Mouse (Mus musculus): Measurements from ENCODE around the gene Adam1a. TPM values are rescaled to one million over a fixed set of nuclear protein-coding genes. Genes with fewer than 3 reads are reported as not detected.

Gene Adam1a
- polyA plus RNA-seq (2017; shearing (Covaris generic)) = 0.30 TPM

GRCm38 (mm10) chr5:121544910-121545792 is at the start of gene Adam1a, which contains the start of gene Gm42878:
Adam1a (minus strand) TSS chr5:121545482.
Gm42878 (minus strand) TSS chr5:121545482.

DNA sequence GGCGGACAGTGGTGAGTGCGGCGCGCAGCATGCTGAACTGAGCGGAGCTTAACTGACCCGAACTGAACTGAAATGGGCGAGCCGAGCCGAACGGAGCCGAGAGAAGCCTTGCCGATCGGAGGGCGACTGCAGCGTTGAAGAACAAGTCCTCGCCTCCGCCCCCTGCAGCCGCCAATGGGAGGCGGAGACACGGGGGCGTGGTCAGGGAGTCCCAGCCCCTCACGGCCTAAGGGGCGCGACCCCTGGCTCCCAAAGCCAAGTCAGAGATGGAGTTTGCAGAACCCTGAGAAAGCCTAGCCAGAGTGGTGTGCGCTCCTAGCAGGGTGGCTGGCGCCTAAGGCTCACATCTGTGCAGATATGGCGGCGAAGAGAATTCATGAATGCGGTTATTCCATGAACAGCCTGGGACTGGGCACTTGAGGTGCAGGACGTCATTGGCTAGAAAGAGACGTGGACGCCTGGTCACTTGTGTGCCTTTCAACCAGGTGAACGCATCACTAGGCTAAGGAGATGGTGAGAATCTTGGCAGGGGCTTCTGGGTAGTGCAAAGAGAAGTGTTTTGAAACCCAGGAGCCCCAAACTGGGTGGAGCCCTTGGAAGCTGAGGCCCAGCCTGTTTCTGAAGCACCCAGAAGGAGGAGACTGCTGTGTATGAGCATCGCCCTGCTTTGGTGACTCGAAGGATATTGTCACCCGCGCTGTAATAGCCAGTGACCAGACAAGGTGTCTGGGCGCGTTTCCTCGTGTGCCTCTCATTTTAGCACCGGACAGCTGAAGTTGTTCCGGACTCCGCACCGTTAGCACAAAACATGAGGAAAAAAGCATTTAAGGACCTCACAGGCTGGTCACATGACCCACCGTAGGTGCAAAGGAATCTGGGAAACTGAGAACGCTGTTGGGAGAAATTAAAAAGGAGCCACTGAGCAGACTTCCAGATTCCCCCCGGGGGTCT is 48.4 kb upstream of the Adam1a start, which contains the start of gene Aldh2:
Gene Aldh2, minus strand, starts transcription at position 374 of the 951 bp plus-strand sequence.

DNA sequence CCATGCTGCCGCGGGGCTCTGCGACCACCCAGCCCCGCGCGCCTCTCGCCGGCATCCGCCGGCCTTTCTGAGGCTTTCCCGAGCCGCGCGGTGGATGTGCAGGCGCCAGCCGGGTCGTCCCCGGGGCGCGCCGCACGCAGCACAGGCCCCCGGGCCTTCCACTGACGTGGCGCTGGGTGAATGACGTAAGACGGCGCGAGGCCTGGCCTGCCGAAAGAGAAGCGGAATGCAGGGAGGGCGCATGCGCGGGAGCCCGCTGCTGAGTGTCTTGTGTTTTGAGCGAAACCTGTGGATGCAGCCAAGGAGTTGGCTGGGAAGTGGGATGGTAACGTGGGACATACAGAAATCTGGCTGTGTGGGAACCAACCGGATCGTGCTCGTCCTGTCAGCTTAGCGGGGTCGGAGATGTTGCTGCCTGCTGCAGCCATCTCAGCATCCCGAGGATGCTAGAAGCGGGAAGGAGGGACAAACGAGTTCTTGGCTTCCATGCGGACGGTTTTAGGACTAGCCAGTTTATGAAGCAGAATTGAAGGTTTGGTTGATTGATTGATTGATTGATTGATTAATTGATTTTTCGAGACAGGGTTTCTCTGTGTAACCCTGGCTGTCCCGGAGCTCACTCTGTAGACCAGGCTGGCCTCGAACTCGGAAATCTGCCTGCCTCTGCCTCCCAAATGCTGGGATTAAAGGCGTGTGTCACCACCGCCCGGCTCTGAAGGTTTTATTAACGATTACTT is 679 bp upstream of the Adam1a start, which contains the start of gene Mapkapk5:
Gene Mapkapk5, minus strand, starts transcription at position 113 of the 737 bp plus-strand sequence.

GRCm38 (mm10) chr5:121503231-121503630 is 42.1 kb downstream of the Adam1a start, which contains the start of gene Adam1b:
Adam1b (minus strand) TSS chr5:121503435.

Other genes starting within 250 kb of the Adam1a start
- 80.4 TPM for gene Trafd1, start 159.8 kb downstream of the Adam1a start, polyA plus RNA-seq (2017; shearing (Covaris generic))
- 31.9 TPM for gene Naa25, start 147.5 kb downstream of the Adam1a start, polyA plus RNA-seq (2017; shearing (Covaris generic))
- 1.2 TPM for gene Tmem116, start 93.6 kb downstream of the Adam1a start, polyA plus RNA-seq (2017; shearing (Covaris generic))
- gene Erp29, start 93.0 kb downstream of the Adam1a start, polyA plus RNA-seq (2017; shearing (Covaris generic)) = 44.4 TPM
- not detected for gene Adam1b, start 42.0 kb downstream of the Adam1a start, polyA plus RNA-seq (2017; shearing (Covaris generic))
- gene Gm42878, start within 50 bp of the Adam1a start, polyA plus RNA-seq (2017; shearing (Covaris generic)) = 0.35 TPM
- 55.5 TPM for gene Mapkapk5, start 423 bp upstream of the Adam1a start, polyA plus RNA-seq (2017; shearing (Covaris generic))
- 7.1 TPM for gene Aldh2, start 48.3 kb upstream of the Adam1a start, polyA plus RNA-seq (2017; shearing (Covaris generic))
- gene Acad12, start 73.5 kb upstream of the Adam1a start, polyA plus RNA-seq (2017; shearing (Covaris generic)) = 0.52 TPM
- 9.5 TPM for gene Acad10, start 115.0 kb upstream of the Adam1a start, polyA plus RNA-seq (2017; shearing (Covaris generic))
- gene Brap, start 115.1 kb upstream of the Adam1a start, polyA plus RNA-seq (2017; shearing (Covaris generic)) = 97.5 TPM
- gene Atxn2, start 165.9 kb upstream of the Adam1a start, polyA plus RNA-seq (2017; shearing (Covaris generic)) = 44.4 TPM

Measured in effector memory CD4-positive, alpha-beta T cell, adult 5 months (primary cell).